Mouse (Mus musculus): ENCODE data around the gene Ctrb1. TPM values are rescaled to one million over a fixed set of nuclear protein-coding genes. Genes with fewer than 3 reads are reported as not detected.
A peak's percentile ranks its signal among the peaks of the same experiment; 100 is the strongest.

Gene Ctrb1
- not detected in 2 replicates for polyA plus RNA-seq (2014; fragmentation: Nextera tagmentation; extraction: Ambion mirVana)

DNA sequence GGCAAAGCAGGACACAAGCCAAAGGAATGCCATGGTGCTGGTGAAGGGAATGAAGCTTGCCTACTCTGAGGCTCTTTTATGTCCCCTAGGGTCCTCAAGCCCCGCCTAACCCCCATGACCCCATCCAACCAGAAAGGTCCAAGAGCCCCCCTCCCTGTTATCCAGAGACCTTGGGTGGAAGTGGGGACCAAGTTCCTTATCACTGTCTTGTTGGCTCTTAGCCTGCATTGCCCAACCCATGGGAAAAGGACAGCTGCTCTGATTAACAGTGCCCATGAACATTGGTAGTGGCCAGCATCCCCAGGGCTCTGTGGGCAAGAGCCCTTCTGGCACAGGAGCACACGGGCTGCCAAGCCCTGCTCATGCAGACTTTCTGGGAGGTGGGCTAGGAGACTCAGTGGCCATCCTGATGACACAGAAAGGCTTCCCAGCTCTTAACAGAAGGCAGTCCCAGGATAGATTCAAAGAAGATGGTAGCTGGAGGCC, at the start of gene Ctrb1:
TSS of gene Ctrb1 (minus strand) at position 51 of the 486 bp plus-strand sequence.
- H3K4me2 ChIP-seq (ENCODE audit: low read depth, low read length), result no peak within 1 kb of the TSS
- ATAC-seq (ENCODE audit: low read depth), result no peak
- 92% methylated on average over 2 of the region's 2 CpGs for WGBS
- H3K36me3 ChIP-seq (ENCODE audit: control insufficient read depth, insufficient read depth, low read length), result no peaks in the 10 kb centered on the region
- H3K27ac ChIP-seq (ENCODE audit: low read depth, low read length), result no peak within 1 kb of the TSS
- no peak within 1 kb of the TSS for H3K4me3 ChIP-seq (ENCODE audit: low read depth, low read length)
- H3K9me3 ChIP-seq (ENCODE audit: control insufficient read depth, low read length), result no peaks in the 10 kb centered on the region
- H3K27me3 ChIP-seq (ENCODE audit: control insufficient read depth, insufficient read depth, low read length), result no peaks in the 10 kb centered on the region
- H3K9ac ChIP-seq (replicated peaks; ENCODE audit: low read depth, low read length), result no peak within 1 kb of the TSS
- no peaks in the 10 kb centered on the region for H3K4me1 ChIP-seq (ENCODE audit: control insufficient read depth, insufficient read depth, low read length)

DNA sequence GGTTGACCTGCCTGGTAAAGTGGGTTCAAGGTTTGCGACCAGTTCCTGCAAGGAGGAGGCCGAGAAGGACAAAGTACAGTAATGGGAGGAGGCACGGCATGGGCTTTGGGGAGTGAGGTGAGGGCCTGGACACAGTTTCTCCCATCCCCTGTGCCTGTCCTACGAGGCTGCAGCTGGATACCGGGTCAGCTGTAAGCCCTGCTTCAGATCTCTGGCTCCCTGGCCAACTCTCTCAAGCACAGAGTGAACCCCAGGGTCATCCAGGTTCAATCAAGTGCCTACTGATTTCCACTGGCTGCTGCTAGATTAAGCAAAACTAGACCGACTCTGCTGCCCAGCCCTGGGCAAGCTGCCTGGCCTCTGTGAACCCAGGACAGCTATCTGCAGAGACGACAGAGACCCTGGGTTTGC, 49.5 kb upstream of the Ctrb1 start:
- no peak overlapping the region for H3K27ac ChIP-seq (ENCODE audit: low read depth, low read length)
- H3K4me1 ChIP-seq (ENCODE audit: control insufficient read depth, insufficient read depth, low read length), result peaks cover 79% of the 10 kb centered on the region
- H3K9ac ChIP-seq (replicated peaks; ENCODE audit: low read depth, low read length), result no peak overlapping the region; the same call in 1 of the 2 replicates
- H3K4me3 ChIP-seq (ENCODE audit: low read depth, low read length), result no peak overlapping the region
- no peaks in the 10 kb centered on the region for H3K27me3 ChIP-seq (ENCODE audit: control insufficient read depth, insufficient read depth, low read length)
- no peaks in the 10 kb centered on the region for H3K9me3 ChIP-seq (ENCODE audit: control insufficient read depth, low read length)
- peak overlapping the region; percentile 11; the same call in 1 of the 2 replicates for H3K4me2 ChIP-seq (ENCODE audit: low read depth, low read length)
- WGBS, result 77% methylated on average over 7 of the region's 7 CpGs
- no peaks in the 10 kb centered on the region for H3K36me3 ChIP-seq (ENCODE audit: control insufficient read depth, insufficient read depth, low read length)
- no peak for ATAC-seq (ENCODE audit: low read depth)

DNA sequence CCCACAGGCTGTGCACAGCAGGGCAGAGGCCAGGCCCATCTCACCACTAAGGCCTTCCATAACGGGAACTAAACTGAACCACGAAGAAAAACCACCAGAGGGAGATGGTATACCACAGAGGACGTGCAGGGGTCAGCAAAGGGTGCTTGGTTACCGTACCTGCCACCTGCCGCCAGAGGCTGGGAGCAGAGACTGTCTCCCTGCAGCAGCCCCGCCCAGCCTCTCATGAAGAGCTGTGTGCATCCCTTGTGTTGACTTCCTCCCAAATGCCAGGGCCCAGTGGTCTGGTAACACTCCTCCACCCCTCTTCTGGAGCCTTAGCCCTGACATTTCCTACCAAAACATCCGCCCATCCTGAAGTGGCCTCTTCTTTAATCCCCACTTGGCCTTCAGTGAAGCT, 48.8 kb upstream of the Ctrb1 start:
- 62% methylated on average over 7 of the region's 7 CpGs for WGBS
- no peak overlapping the region for H3K4me3 ChIP-seq (ENCODE audit: low read depth, low read length)
- no peaks in the 10 kb centered on the region for H3K9me3 ChIP-seq (ENCODE audit: control insufficient read depth, low read length)
- 0 out of 2 replicates have a peak overlapping the region, but pooled peaks have one; percentile 34 for H3K27ac ChIP-seq (ENCODE audit: low read depth, low read length)
- peaks cover 81% of the 10 kb centered on the region for H3K4me1 ChIP-seq (ENCODE audit: control insufficient read depth, insufficient read depth, low read length)
- ATAC-seq (ENCODE audit: low read depth), result no peak
- H3K27me3 ChIP-seq (ENCODE audit: control insufficient read depth, insufficient read depth, low read length), result no peaks in the 10 kb centered on the region
- no peak overlapping the region for H3K9ac ChIP-seq (replicated peaks; ENCODE audit: low read depth, low read length)
- no peaks in the 10 kb centered on the region for H3K36me3 ChIP-seq (ENCODE audit: control insufficient read depth, insufficient read depth, low read length)
- no peak overlapping the region; the same call in 1 of the 2 replicates for H3K4me2 ChIP-seq (ENCODE audit: low read depth, low read length)

DNA sequence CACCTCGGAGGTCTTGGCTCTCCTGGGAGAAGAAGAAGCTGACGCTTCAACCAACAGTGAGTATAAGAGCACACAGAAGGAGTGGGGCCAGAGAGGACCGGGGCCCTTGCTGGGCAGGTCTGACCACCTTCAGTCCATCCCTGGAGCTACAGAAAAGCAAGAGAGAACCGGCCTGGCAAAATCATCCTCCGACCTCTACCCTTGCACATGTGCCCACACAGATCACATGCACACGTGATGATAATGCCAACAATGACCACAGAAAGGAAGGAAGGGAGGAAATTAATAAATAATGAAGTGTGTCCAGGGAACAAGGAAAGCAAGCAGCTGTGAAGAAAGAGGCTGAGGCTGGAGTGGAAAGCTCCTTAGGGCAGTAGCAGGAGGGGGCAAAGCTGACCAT, 48.1 kb upstream of the Ctrb1 start:
- no peak overlapping the region; the same call in 1 of the 2 replicates for H3K4me2 ChIP-seq (ENCODE audit: low read depth, low read length)
- no peaks in the 10 kb centered on the region for H3K27me3 ChIP-seq (ENCODE audit: control insufficient read depth, insufficient read depth, low read length)
- H3K9ac ChIP-seq (replicated peaks; ENCODE audit: low read depth, low read length), result no peak overlapping the region

DNA sequence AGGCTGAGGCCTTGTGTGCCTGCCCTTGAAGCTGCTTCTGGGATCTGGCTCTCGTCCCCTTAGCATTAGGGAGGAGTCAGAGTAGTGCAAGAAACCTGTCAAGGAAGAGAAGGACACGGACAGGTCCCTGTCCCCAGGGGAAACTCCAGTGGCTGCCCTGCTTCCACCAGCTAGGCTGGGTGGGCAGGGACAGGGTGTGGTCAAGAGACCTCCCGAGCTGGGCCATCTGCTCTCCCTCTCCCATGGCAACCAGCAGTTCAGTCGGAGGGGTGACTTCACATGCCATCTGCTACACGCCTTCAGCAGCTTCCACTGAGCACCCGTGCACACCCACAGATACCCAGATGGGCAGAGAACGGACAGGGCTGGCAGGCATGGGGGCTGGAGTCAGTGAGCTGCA, 45.5 kb upstream of the Ctrb1 start:
- no peak for ATAC-seq (ENCODE audit: low read depth)
- no peak overlapping the region for H3K4me2 ChIP-seq (ENCODE audit: low read depth, low read length)
- no peak overlapping the region for H3K9ac ChIP-seq (replicated peaks; ENCODE audit: low read depth, low read length)
- H3K4me3 ChIP-seq (ENCODE audit: low read depth, low read length), result no peak overlapping the region
- peaks cover 81% of the 10 kb centered on the region for H3K4me1 ChIP-seq (ENCODE audit: control insufficient read depth, insufficient read depth, low read length)
- H3K27ac ChIP-seq (ENCODE audit: low read depth, low read length), result peak overlapping the region; percentile 28; the same call in 1 of the 2 replicates
- 15% methylated on average over 7 of the region's 7 CpGs for WGBS
- no peaks in the 10 kb centered on the region for H3K9me3 ChIP-seq (ENCODE audit: control insufficient read depth, low read length)
- no peaks in the 10 kb centered on the region for H3K36me3 ChIP-seq (ENCODE audit: control insufficient read depth, insufficient read depth, low read length)
- no peaks in the 10 kb centered on the region for H3K27me3 ChIP-seq (ENCODE audit: control insufficient read depth, insufficient read depth, low read length)

More for the DNA sequence above, 48.1 kb upstream of the Ctrb1 start:
- Histone ChIP-seq H3K36me3 (ENCODE audit: control insufficient read depth, insufficient read depth, low read length) (no peaks in the 10 kb centered on the region), H3K4me3 (ENCODE audit: low read depth, low read length) (no peak overlapping the region), H3K4me1 (ENCODE audit: control insufficient read depth, insufficient read depth, low read length) (peaks cover 81% of the 10 kb centered on the region), H3K9me3 (ENCODE audit: control insufficient read depth, low read length) (no peaks in the 10 kb centered on the region), H3K27ac (ENCODE audit: low read depth, low read length) (no peak overlapping the region)
- WGBS, result 64% methylated on average over 6 of the region's 6 CpGs
- no peak for ATAC-seq (ENCODE audit: low read depth)

DNA sequence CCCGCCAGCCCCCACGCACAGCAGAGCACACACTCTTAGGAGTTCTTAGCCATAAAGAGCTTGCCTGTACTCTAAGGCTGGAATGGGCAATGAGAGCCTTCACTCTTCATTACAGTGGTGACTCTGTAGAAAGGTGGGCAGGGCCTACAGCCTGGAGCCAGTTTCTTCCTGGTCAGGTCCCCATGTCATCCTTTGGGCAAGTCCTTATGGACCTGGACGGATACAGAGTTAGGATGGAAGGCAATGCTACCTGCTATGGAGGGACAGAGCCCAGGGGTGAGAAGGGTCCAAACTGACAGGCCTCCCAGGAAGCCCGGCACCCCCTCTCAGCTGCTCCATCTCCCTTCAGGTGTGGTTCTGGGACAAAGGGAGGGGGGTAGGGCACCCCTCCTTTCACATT, 45.0 kb upstream of the Ctrb1 start:
- Histone ChIP-seq H3K4me2 (ENCODE audit: low read depth, low read length) (no peak overlapping the region; the same call in 1 of the 2 replicates), H3K4me1 (ENCODE audit: control insufficient read depth, insufficient read depth, low read length) (peaks cover 81% of the 10 kb centered on the region), H3K27me3 (ENCODE audit: control insufficient read depth, insufficient read depth, low read length) (no peaks in the 10 kb centered on the region), H3K9me3 (ENCODE audit: control insufficient read depth, low read length) (no peaks in the 10 kb centered on the region), H3K4me3 (ENCODE audit: low read depth, low read length) (no peak overlapping the region), H3K27ac (ENCODE audit: low read depth, low read length) (peak overlapping the region; percentile 28), H3K9ac (replicated peaks; ENCODE audit: low read depth, low read length) (0 out of 2 replicates have a peak overlapping the region, but pooled peaks have one; percentile 25), H3K36me3 (ENCODE audit: control insufficient read depth, insufficient read depth, low read length) (no peaks in the 10 kb centered on the region)
- ATAC-seq (ENCODE audit: low read depth), result no peak
- 71% methylated on average over 4 of the region's 4 CpGs for WGBS

DNA sequence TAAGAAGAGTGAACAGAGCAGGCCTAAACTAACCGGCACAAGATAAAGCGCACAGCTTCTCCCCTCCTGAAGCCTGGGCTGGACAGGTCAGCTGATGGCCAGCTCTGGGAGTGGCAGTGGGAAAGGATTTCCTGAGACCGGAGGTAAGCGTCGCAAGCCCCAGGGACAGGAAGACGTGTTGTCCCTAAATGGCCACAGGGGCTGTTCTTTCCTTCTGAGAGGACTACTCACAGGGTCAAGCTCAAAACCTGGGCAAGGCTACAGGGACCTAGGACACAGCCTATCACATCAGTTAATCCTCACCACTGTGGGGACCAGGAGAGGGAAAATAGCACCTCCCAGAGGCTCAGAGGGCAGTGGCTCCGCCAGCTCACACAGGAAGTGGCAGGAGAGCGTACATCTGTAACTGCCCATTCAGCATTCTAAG, 44.5 kb upstream of the Ctrb1 start:
- no peak overlapping the region for H3K9ac ChIP-seq (replicated peaks; ENCODE audit: low read depth, low read length)
- ATAC-seq (ENCODE audit: low read depth), result no peak
- H3K27me3 ChIP-seq (ENCODE audit: control insufficient read depth, insufficient read depth, low read length), result no peaks in the 10 kb centered on the region
- H3K27ac ChIP-seq (ENCODE audit: low read depth, low read length), result no peak overlapping the region
- 63% methylated on average over 8 of the region's 8 CpGs for WGBS
- no peak overlapping the region; the same call in 1 of the 2 replicates for H3K4me2 ChIP-seq (ENCODE audit: low read depth, low read length)
- no peak overlapping the region for H3K4me3 ChIP-seq (ENCODE audit: low read depth, low read length)
- peaks cover 81% of the 10 kb centered on the region for H3K4me1 ChIP-seq (ENCODE audit: control insufficient read depth, insufficient read depth, low read length)
- H3K9me3 ChIP-seq (ENCODE audit: control insufficient read depth, low read length), result no peaks in the 10 kb centered on the region
- no peaks in the 10 kb centered on the region for H3K36me3 ChIP-seq (ENCODE audit: control insufficient read depth, insufficient read depth, low read length)

DNA sequence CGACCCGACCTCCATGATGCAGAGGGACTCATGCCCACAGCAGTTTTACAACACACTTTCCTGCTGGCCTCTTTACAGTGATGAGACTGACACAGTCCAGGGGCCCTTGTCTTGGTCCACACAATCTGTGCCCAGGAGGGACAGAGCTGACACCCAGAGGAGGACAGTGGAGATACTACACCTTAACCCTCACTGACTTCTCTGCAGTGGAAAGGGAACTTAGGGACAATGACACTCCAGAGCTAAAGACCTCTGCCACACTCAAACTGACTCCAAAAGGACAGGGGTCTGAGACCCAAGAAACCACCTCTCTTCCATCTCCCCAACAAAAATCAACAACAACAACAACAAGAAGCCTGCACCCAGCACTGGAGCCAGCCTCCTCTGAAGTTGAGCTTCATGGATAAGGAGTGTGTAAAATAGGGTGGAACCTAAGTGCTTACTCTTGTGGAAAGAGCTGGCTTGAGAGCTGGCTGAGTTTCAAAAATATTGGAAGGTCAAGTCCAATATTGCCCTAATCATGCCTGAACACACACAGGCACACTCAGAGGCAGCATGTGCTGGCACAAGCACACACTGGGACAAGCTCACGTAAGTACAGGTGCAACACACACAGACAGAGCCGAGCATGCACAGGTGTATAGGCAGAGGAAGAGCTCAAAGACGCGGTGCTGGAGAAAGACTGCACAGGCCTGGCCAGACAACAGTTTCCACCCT, 43.6 kb upstream of the Ctrb1 start:
- peaks cover 81% of the 10 kb centered on the region for H3K4me1 ChIP-seq (ENCODE audit: control insufficient read depth, insufficient read depth, low read length)
- ATAC-seq (ENCODE audit: low read depth), result no peak
- H3K4me2 ChIP-seq (ENCODE audit: low read depth, low read length), result 0 out of 2 replicates have a peak overlapping the region, but pooled peaks have one; percentile 0
- H3K9ac ChIP-seq (replicated peaks; ENCODE audit: low read depth, low read length), result no peak overlapping the region
- H3K36me3 ChIP-seq (ENCODE audit: control insufficient read depth, insufficient read depth, low read length), result no peaks in the 10 kb centered on the region
- H3K27ac ChIP-seq (ENCODE audit: low read depth, low read length), result no peak overlapping the region
- H3K9me3 ChIP-seq (ENCODE audit: control insufficient read depth, low read length), result no peaks in the 10 kb centered on the region
- H3K27me3 ChIP-seq (ENCODE audit: control insufficient read depth, insufficient read depth, low read length), result no peaks in the 10 kb centered on the region
- no peak overlapping the region for H3K4me3 ChIP-seq (ENCODE audit: low read depth, low read length)
- 50% methylated on average over 6 of the region's 6 CpGs for WGBS

DNA sequence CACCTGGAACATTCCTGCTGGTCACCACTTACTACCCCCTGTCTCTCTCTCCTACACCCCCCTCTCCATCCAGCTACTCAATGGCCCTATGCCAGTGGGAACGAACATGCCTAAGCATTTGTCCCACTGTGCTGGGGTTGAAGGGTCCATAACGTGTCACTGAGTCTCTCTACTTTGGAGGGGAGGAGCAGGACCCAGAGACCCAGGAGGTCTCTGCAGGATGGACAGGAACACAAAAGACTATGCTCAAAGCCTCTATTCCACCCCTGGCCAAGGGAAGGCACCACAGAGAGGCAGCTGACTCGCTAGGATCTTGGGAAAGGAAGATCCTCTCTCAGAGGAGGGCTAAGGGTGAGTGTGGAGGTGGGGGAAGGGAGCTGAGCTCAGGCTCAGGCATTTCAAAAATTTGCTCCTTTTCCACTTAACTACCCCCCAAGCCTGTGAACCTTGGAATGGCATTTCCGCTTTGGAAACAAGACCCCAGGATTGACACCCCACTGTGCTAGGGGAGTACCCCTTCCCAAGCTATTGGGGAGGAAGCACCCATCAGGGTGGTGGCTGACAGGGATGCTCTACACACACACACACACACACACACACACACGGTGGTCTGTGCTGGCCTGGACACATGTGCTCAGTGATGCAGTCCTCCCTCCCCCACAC, 42.9 kb upstream of the Ctrb1 start:
- Histone ChIP-seq H3K4me1 (ENCODE audit: control insufficient read depth, insufficient read depth, low read length) (peaks cover 76% of the 10 kb centered on the region), H3K9ac (replicated peaks; ENCODE audit: low read depth, low read length) (no peak overlapping the region), H3K27me3 (ENCODE audit: control insufficient read depth, insufficient read depth, low read length) (no peaks in the 10 kb centered on the region), H3K36me3 (ENCODE audit: control insufficient read depth, insufficient read depth, low read length) (no peaks in the 10 kb centered on the region), H3K9me3 (ENCODE audit: control insufficient read depth, low read length) (no peaks in the 10 kb centered on the region), H3K27ac (ENCODE audit: low read depth, low read length) (no peak overlapping the region), H3K4me2 (ENCODE audit: low read depth, low read length) (no peak overlapping the region), H3K4me3 (ENCODE audit: low read depth, low read length) (no peak overlapping the region)
- no peak for ATAC-seq (ENCODE audit: low read depth)
- 11% methylated on average over 5 of the region's 5 CpGs for WGBS
